In genomic region chr5:129049372-129049771, GRCm38 (mm10) we compare ENCODE assay signal across 12 mouse cellular contexts. TPM values are rescaled to one million over a fixed set of nuclear protein-coding genes. Genes with fewer than 3 reads are reported as not detected.
DNase-seq lines count a peak whose midpoint lies in the region; ATAC-seq and TF ChIP-seq lines count a peak whose summit lies in the region.
"Had no signal": no experiment of that assay in that cellular context is flagged by ENCODE, and none has a peak within 500 bp of the region (broad histone marks: within the 10 kb centered on the region; RNA-seq: fewer than 3 reads in every experiment).

No protein-coding gene starts in this region.

- 46% methylated on average over 9 of the region's 9 CpGs for WGBS in hindbrain, embryonic 15.5 days
- 80% methylated on average over 9 of the region's 9 CpGs for WGBS in limb, embryonic 11.5 days
- 79% methylated on average over 9 of the region's 9 CpGs for WGBS in lung, adult 2 months

- no peak for TF ChIP-seq POLR2A in lung, adult 2 months (IDR thresholded peaks at IDR 0.05; ENCODE audit: borderline replicate concordance, extremely low read depth, low read depth, low read length)

- DNase-seq in NIH3T3 (ENCODE audit: low read depth) = peak; percentile 29
- DNase-seq in embryo, embryonic 10.5 days (ENCODE audit: low spot score) = peak; percentile 67
- peak; percentile 58 for DNase-seq in limb, embryonic 11.5 days (ENCODE audit: low spot score)
- DNase-seq in adrenal gland, postnatal 4 days (ENCODE audit: low spot score in 2 of 2) = no peak
- no peak for DNase-seq in lung, adult 2 months
- DNase-seq: adrenal gland, postnatal 25 days; kidney, adult 8-10 months had no signal

- no peak overlapping the region for H3K27ac ChIP-seq in hindbrain, embryonic 15.5 days (replicated peaks)
- H3K27ac ChIP-seq in limb, embryonic 11.5 days (replicated peaks; ENCODE audit: low read depth, low read length) = no peak overlapping the region
- H3K27ac ChIP-seq: heart, embryonic 13.5 days; liver, embryonic 14.5 days had no signal

- no peak for ATAC-seq in hindbrain, embryonic 15.5 days (ENCODE audit: low FRiP score, low read depth)
- no peak for ATAC-seq in limb, embryonic 11.5 days (ENCODE audit: insufficient number of reproducible peaks, low FRiP score, low TSS enrichment, low read depth)
- no peak for ATAC-seq in granulocyte monocyte progenitor cell, adult 5-6 weeks (replicated peaks; ENCODE audit: poor library complexity, severe bottlenecking)

- H3K27me3 ChIP-seq in hindbrain, embryonic 15.5 days = no peaks in the 10 kb centered on the region
- H3K27me3 ChIP-seq in limb, embryonic 11.5 days (ENCODE audit: control insufficient read depth, insufficient read depth, low read length) = no peaks in the 10 kb centered on the region

- no peak for TF ChIP-seq CTCF in lung, adult 2 months (IDR thresholded peaks at IDR 0.05; ENCODE audit: insufficient read depth, low read length)

- no peaks in the 10 kb centered on the region for H3K9me3 ChIP-seq in hindbrain, embryonic 15.5 days
- no peaks in the 10 kb centered on the region for H3K9me3 ChIP-seq in limb, embryonic 11.5 days (ENCODE audit: control insufficient read depth, low read length)
- H3K9me3 ChIP-seq: heart, embryonic 13.5 days had no signal

- no peak overlapping the region for H3K4me3 ChIP-seq in hindbrain, embryonic 15.5 days
- no peak overlapping the region for H3K4me3 ChIP-seq in limb, embryonic 11.5 days (ENCODE audit: low read depth, low read length)
- no peak overlapping the region for H3K4me3 ChIP-seq in lung, adult 2 months (replicated peaks; ENCODE audit: extremely low read depth, low read depth, low read length)
- H3K4me3 ChIP-seq: heart, embryonic 13.5 days; myocyte had no signal

- H3K9ac ChIP-seq in hindbrain, embryonic 15.5 days = no peak overlapping the region
- no peak overlapping the region for H3K9ac ChIP-seq in limb, embryonic 11.5 days (ENCODE audit: low read length)
- H3K9ac ChIP-seq: heart, embryonic 13.5 days; liver, embryonic 14.5 days had no signal

- H3K36me3 ChIP-seq in hindbrain, embryonic 15.5 days = no peaks in the 10 kb centered on the region
- no peaks in the 10 kb centered on the region for H3K36me3 ChIP-seq in limb, embryonic 11.5 days (ENCODE audit: control insufficient read depth, insufficient read depth, low read length)
- H3K36me3 ChIP-seq: heart, embryonic 13.5 days had no signal

- peaks cover 34% of the 10 kb centered on the region for H3K4me1 ChIP-seq in hindbrain, embryonic 15.5 days (replicated peaks)
- no peaks in the 10 kb centered on the region for H3K4me1 ChIP-seq in limb, embryonic 11.5 days (ENCODE audit: control insufficient read depth, insufficient read depth, low read length)
- no peaks in the 10 kb centered on the region for H3K4me1 ChIP-seq in lung, adult 2 months (ENCODE audit: control insufficient read depth, insufficient read depth, low read length)

- H3K4me2 ChIP-seq in hindbrain, embryonic 15.5 days = 0 out of 2 replicates have a peak overlapping the region, but pooled peaks have one; percentile 9
- H3K4me2 ChIP-seq in limb, embryonic 11.5 days (ENCODE audit: low read depth, severe bottlenecking) = no peak overlapping the region
- H3K4me2 ChIP-seq: heart, embryonic 13.5 days had no signal

RNA-seq across cellular contexts. Expression of gene Ran, which starts 29.5 kb away (rescaled TPM):
- 341 and 365 TPM in 2 replicates for polyA plus RNA-seq in hindbrain, embryonic 15.5 days (2015; fragmentation: Nextera tagmentation; extraction: Ambion mirVana)
- 910 TPM in 2 replicates for polyA plus RNA-seq in limb, embryonic 11.5 days (2014; fragmentation: Nextera tagmentation; extraction: Ambion mirVana)
- total RNA-seq in adrenal gland, postnatal 4 days (2021) = 100 to 1,000 TPM; 218 to 237 TPM
- 440 and 513 TPM in 2 replicates for total RNA-seq in granulocyte monocyte progenitor cell, adult 5-6 weeks (2014; fragmentation: Nextera tagmentation)
- total RNA-seq in granulocyte monocyte progenitor cell, adult 5-6 weeks (2017) = 599 and 620 TPM in 2 replicates
- 35.5 and 43.2 TPM in 2 replicates for polyA plus RNA-seq in lung, adult 2 months (2012; rRNA removed)

RNA-seq across cellular contexts. Expression of gene Stx2, which starts 41.0 kb away (rescaled TPM):
- 16.8 and 17.9 TPM in 2 replicates for polyA plus RNA-seq in hindbrain, embryonic 15.5 days (2015; fragmentation: Nextera tagmentation; extraction: Ambion mirVana)
- polyA plus RNA-seq in limb, embryonic 11.5 days (2014; fragmentation: Nextera tagmentation; extraction: Ambion mirVana) = 27.3 and 31.1 TPM in 2 replicates
- 10 to 100 TPM; 41.1 to 48.5 TPM for total RNA-seq in adrenal gland, postnatal 4 days (2021)
- 7.5 and 23.0 TPM in 2 replicates for total RNA-seq in granulocyte monocyte progenitor cell, adult 5-6 weeks (2014; fragmentation: Nextera tagmentation)
- 10.9 and 12.6 TPM in 2 replicates for total RNA-seq in granulocyte monocyte progenitor cell, adult 5-6 weeks (2017)
- 21.3 and 26.9 TPM in 2 replicates for polyA plus RNA-seq in lung, adult 2 months (2012; rRNA removed)

RNA-seq across cellular contexts. Expression of gene Adgrd1, which starts 47.2 kb away (rescaled TPM):
- polyA plus RNA-seq in hindbrain, embryonic 15.5 days (2015; fragmentation: Nextera tagmentation; extraction: Ambion mirVana) = 0.14 and 0.18 TPM in 2 replicates
- polyA plus RNA-seq in limb, embryonic 11.5 days (2014; fragmentation: Nextera tagmentation; extraction: Ambion mirVana) = not detected in 2 replicates
- total RNA-seq in adrenal gland, postnatal 4 days (2021) = 1 to 10 TPM; 7.1 to 8.5 TPM
- 1.1 TPM in 1 of 2 replicates, not detected in the other for total RNA-seq in granulocyte monocyte progenitor cell, adult 5-6 weeks (2014; fragmentation: Nextera tagmentation)
- total RNA-seq in granulocyte monocyte progenitor cell, adult 5-6 weeks (2017) = 0.34 and 0.62 TPM in 2 replicates
- 6.0 and 8.3 TPM in 2 replicates for polyA plus RNA-seq in lung, adult 2 months (2012; rRNA removed)

Comparison
In these comparisons a context has a peak if more than half of its experiments do, and no peak if none do; other contexts are left out.
1. DNase-seq: peak in NIH3T3 (single experiment), embryo, embryonic 10.5 days (single experiment) and limb, embryonic 11.5 days (single experiment); none in adrenal gland, postnatal 4 days (0 of 2) and lung, adult 2 months (single experiment).